Mouse (Mus musculus) neural tube, embryonic 11.5 days (tissue): ENCODE measurements around the gene Snx18. TPM values are rescaled to one million over a fixed set of nuclear protein-coding genes. Genes with fewer than 3 reads are reported as not detected.

Experiments used
- ATAC-seq: fragments of 200-750 bp; cut with Nextera tagmentation; 2 replicates; pipeline ENCODE4 v1.8.0; 2017; ENCODE audit warnings: moderate number of reproducible peaks, mild to moderate bottlenecking, moderate TSS enrichment, moderate library complexity; ENCODE audit not compliant: insufficient read depth, low FRiP score, low TSS enrichment
- DNase-seq: peaks from one replicate; pipeline ENCODE4 v3.0.0-alpha.2; 2015; ENCODE audit warnings: low spot score
- H3K27ac ChIP-seq: fragments of 300-500 bp; sonication (generic); 2 replicates; pipeline ENCODE4 v1.5.1; 2014; ENCODE audit warnings: low read depth, mild to moderate bottlenecking, low read length
- H3K27me3 ChIP-seq: fragments of 300-500 bp; sonication (generic); 2 replicates; pipeline ENCODE4 v1.6.1; 2014; ENCODE audit warnings: mild to moderate bottlenecking, low read length, mixed read lengths; ENCODE audit not compliant: control insufficient read depth, insufficient read depth
- H3K36me3 ChIP-seq: fragments of 300-500 bp; sonication (generic); 2 replicates; pipeline ENCODE4 v1.6.1; 2014; ENCODE audit warnings: mild to moderate bottlenecking, low read length, moderate library complexity, mixed read lengths; ENCODE audit not compliant: control insufficient read depth, insufficient read depth
- H3K4me1 ChIP-seq: fragments of 300-500 bp; sonication (generic); 2 replicates; pipeline ENCODE4 v1.6.1; 2014; ENCODE audit warnings: low read length, mixed read lengths; ENCODE audit not compliant: control insufficient read depth, insufficient read depth
- H3K4me2 ChIP-seq: fragments of 300-500 bp; sonication (generic); 2 replicates; pipeline ENCODE4 v1.6.1; 2014; ENCODE audit warnings: low read depth, mild to moderate bottlenecking, moderate library complexity
- H3K4me3 ChIP-seq: fragments of 300-500 bp; sonication (generic); 2 replicates; pipeline ENCODE4 v1.5.1; 2014; ENCODE audit warnings: low read depth, low read length
- H3K9ac ChIP-seq: fragments of 300-500 bp; sonication (generic); 2 replicates; pipeline ENCODE4 v1.6.1; 2014; ENCODE audit warnings: mild to moderate bottlenecking, low read length
- H3K9me3 ChIP-seq: fragments of 300-500 bp; sonication (generic); 2 replicates; pipeline ENCODE4 v1.6.1; 2016; ENCODE audit warnings: low read length; ENCODE audit not compliant: control insufficient read depth
- WGBS: fragments of 180-500 bp; shearing (Covaris S2); extraction: QIAGEN DNeasy Blood & Tissue Kit; methylation state at CpG from one replicate; pipeline ENCODE4 v1.1.7; 2014; 5-methylcytosine and 5-hydroxymethylcytosine counted together
- polyA plus RNA-seq: library from polyadenylated mRNA; unstranded; fragments of >200 nt; fragmentation: Nextera tagmentation; extraction: Ambion mirVana; gene quantifications from 2 replicates; pipeline ENCODE4 v1.2.1, GENCODE M21; 2014

The Snx18 gene
- polyA plus RNA-seq, 1 experiment from 2014 or later = 33.7 TPM

GRCm38 (mm10) chr13:113572046-113572686 is 46.2 kb downstream of the Snx18 start:
- H3K9me3 ChIP-seq = no peaks in the 10 kb centered on the region
- no peak overlapping the region for H3K9ac ChIP-seq
- ATAC-seq (no peak), DNase-seq (no peak)
- no peaks in the 10 kb centered on the region for H3K27me3 ChIP-seq
- no peak overlapping the region for H3K27ac ChIP-seq
- no peaks in the 10 kb centered on the region for H3K4me1 ChIP-seq
- H3K4me2 ChIP-seq = no peak overlapping the region
- WGBS = 79% methylated on average over 9 of the region's 9 CpGs
- H3K4me3 ChIP-seq = no peak overlapping the region
- no peaks in the 10 kb centered on the region for H3K36me3 ChIP-seq

GRCm38 (mm10) chr13:113569526-113569925 is 48.8 kb downstream of the Snx18 start:
- Histone ChIP-seq H3K27me3 (no peaks in the 10 kb centered on the region), H3K27ac (no peak overlapping the region), H3K4me1 (no peaks in the 10 kb centered on the region), H3K9ac (no peak overlapping the region), H3K9me3 (no peaks in the 10 kb centered on the region), H3K4me2 (no peak overlapping the region), H3K4me3 (no peak overlapping the region), H3K36me3 (no peaks in the 10 kb centered on the region)
- DNase-seq (no peak), ATAC-seq (no peak)
- 29% methylated on average over 2 of the region's 2 CpGs for WGBS

GRCm38 (mm10) chr13:113566951-113567350 is 51.4 kb downstream of the Snx18 start:
- no peak overlapping the region for H3K9ac ChIP-seq
- H3K27ac ChIP-seq = no peak overlapping the region
- H3K4me1 ChIP-seq = no peaks in the 10 kb centered on the region
- 89% methylated on average over 5 of the region's 5 CpGs for WGBS
- H3K4me2 ChIP-seq = no peak overlapping the region
- ATAC-seq (no peak), DNase-seq (no peak)
- H3K9me3 ChIP-seq = no peaks in the 10 kb centered on the region
- H3K4me3 ChIP-seq = no peak overlapping the region
- H3K36me3 ChIP-seq = no peaks in the 10 kb centered on the region
- H3K27me3 ChIP-seq = no peaks in the 10 kb centered on the region

GRCm38 (mm10) chr13:113566411-113566810 is 52.0 kb downstream of the Snx18 start:
- DNase-seq (no peak), ATAC-seq (no peak)
- WGBS = 93% methylated on average over 7 of the region's 7 CpGs
- Histone ChIP-seq H3K27ac (no peak overlapping the region), H3K9me3 (no peaks in the 10 kb centered on the region), H3K36me3 (no peaks in the 10 kb centered on the region), H3K9ac (no peak overlapping the region), H3K4me3 (no peak overlapping the region), H3K4me1 (no peaks in the 10 kb centered on the region), H3K4me2 (no peak overlapping the region), H3K27me3 (no peaks in the 10 kb centered on the region)

GRCm38 (mm10) chr13:113559646-113560045 is 58.7 kb downstream of the Snx18 start:
- DNase-seq (no peak), ATAC-seq (no peak)
- Histone ChIP-seq H3K27ac (no peak overlapping the region), H3K9me3 (no peaks in the 10 kb centered on the region), H3K4me3 (no peak overlapping the region), H3K9ac (no peak overlapping the region), H3K4me2 (no peak overlapping the region), H3K27me3 (no peaks in the 10 kb centered on the region), H3K4me1 (no peaks in the 10 kb centered on the region), H3K36me3 (no peaks in the 10 kb centered on the region)
- 92% methylated on average over 9 of the region's 9 CpGs for WGBS

- Histone ChIP-seq H3K4me2 (no peak overlapping the region), H3K4me1 (no peaks in the 10 kb centered on the region), H3K4me3 (no peak overlapping the region), H3K27me3 (no peaks in the 10 kb centered on the region), H3K36me3 (no peaks in the 10 kb centered on the region), H3K27ac (no peak overlapping the region), H3K9ac (no peak overlapping the region), H3K9me3 (no peaks in the 10 kb centered on the region)
- ATAC-seq = no peak
- DNase-seq = no peak
These were observed 61.8 kb downstream of the Snx18 start for GRCm38 (mm10) chr13:113556538-113556937.

- no peaks in the 10 kb centered on the region for H3K36me3 ChIP-seq
- H3K9me3 ChIP-seq = no peaks in the 10 kb centered on the region
- no peak for ATAC-seq
- no peaks in the 10 kb centered on the region for H3K27me3 ChIP-seq
- no peak overlapping the region for H3K4me2 ChIP-seq
- H3K27ac ChIP-seq = no peak overlapping the region
- no peak for DNase-seq
- WGBS = 88% methylated on average over 2 of the region's 2 CpGs
- no peak overlapping the region for H3K9ac ChIP-seq
- H3K4me3 ChIP-seq = no peak overlapping the region
- H3K4me1 ChIP-seq = no peaks in the 10 kb centered on the region
These were observed 63.1 kb downstream of the Snx18 start for GRCm38 (mm10) chr13:113555226-113555625.

- 89% methylated on average over 5 of the region's 5 CpGs for WGBS
- H3K4me1 ChIP-seq = no peaks in the 10 kb centered on the region
- H3K4me3 ChIP-seq = no peak overlapping the region
- no peak overlapping the region for H3K4me2 ChIP-seq
- H3K36me3 ChIP-seq = no peaks in the 10 kb centered on the region
- no peaks in the 10 kb centered on the region for H3K9me3 ChIP-seq
- H3K27ac ChIP-seq = no peak overlapping the region
- DNase-seq = no peak
- no peak for ATAC-seq
- H3K27me3 ChIP-seq = no peaks in the 10 kb centered on the region
- no peak overlapping the region for H3K9ac ChIP-seq
These were observed 64.6 kb downstream of the Snx18 start for GRCm38 (mm10) chr13:113553603-113554230.

GRCm38 (mm10) chr13:113552341-113552740 is 66.0 kb downstream of the Snx18 start:
- H3K27me3 ChIP-seq = no peaks in the 10 kb centered on the region
- H3K4me1 ChIP-seq = no peaks in the 10 kb centered on the region
- no peak overlapping the region for H3K4me3 ChIP-seq
- no peak overlapping the region for H3K9ac ChIP-seq
- WGBS = 77% methylated on average over 1 of the region's 1 CpGs
- no peaks in the 10 kb centered on the region for H3K36me3 ChIP-seq
- no peak for ATAC-seq
- no peak overlapping the region for H3K27ac ChIP-seq
- DNase-seq = no peak
- H3K4me2 ChIP-seq = no peak overlapping the region
- no peaks in the 10 kb centered on the region for H3K9me3 ChIP-seq
